8 mouse cellular contexts compared by ENCODE assay signal in the genomic region with DNA sequence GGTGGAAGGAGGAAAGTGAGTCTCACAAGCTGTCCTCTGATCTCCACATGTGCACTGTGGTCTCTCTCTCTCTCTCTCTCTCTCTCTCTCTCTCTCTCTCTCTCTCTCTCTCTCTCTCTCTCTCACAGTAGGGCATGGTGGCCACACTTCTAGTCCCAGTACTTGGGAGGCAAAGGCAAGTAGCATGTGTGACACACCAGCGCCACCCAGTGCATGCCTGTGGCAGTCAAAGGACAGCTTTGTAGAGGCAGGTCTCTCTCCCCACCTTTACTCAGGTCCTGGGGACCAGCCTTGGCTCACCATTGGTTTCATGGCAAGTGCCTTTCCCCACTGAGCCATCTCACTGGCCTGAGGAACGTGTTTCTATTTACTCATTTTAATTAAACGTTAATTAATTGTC. TPM values are rescaled to one million over a fixed set of nuclear protein-coding genes. Genes with fewer than 3 reads are reported as not detected.
DNase-seq lines count a peak whose midpoint lies in the region; ATAC-seq lines count a peak whose summit lies in the region.

No protein-coding gene starts in this region.

- peak; percentile 60 for ATAC-seq in megakaryocyte, adult 5-6 weeks (ENCODE audit: poor library complexity, severe bottlenecking)

- peak; percentile 73 for DNase-seq in embryo, embryonic 10 days (ENCODE audit: low spot score)
- no peak for DNase-seq in embryo, embryonic 9.5 days (ENCODE audit: extremely low spot score)
- DNase-seq in spleen, adult 18-20 months: peak; percentile 25 to 40
- DNase-seq in spleen, adult 12 weeks (ENCODE audit: low spot score): no peak
- DNase-seq in cerebellum, postnatal 14 days: peak; percentile 69 to 79
- peak; percentile 41 to 69 for DNase-seq in layer of hippocampus, adult 18-20 months (ENCODE audit: low spot score in 2 of 2)
- peak; percentile 71 to 77 for DNase-seq in thymus, postnatal 10 days (ENCODE audit: low spot score in 2 of 2)

RNA-seq across cellular contexts. Expression of a gene that starts 2.2 kb away (rescaled TPM):
- total RNA-seq in layer of hippocampus, adult 18-20 months (2021): under 1 TPM in 1 of 2 experiments, not detected in 1; 0.12 TPM
- total RNA-seq in megakaryocyte, adult 5-6 weeks (2015): not detected in 2 replicates
- total RNA-seq in megakaryocyte, adult 5-6 weeks (2017): not detected in 2 replicates

RNA-seq across cellular contexts. Expression of a gene that starts 29.4 kb away (rescaled TPM):
- total RNA-seq in layer of hippocampus, adult 18-20 months (2021): not detected
- total RNA-seq in megakaryocyte, adult 5-6 weeks (2015): 54.2 and 58.1 TPM in 2 replicates
- total RNA-seq in megakaryocyte, adult 5-6 weeks (2017): 60.7 and 63.3 TPM in 2 replicates

RNA-seq across cellular contexts. Expression of a gene that starts 44.3 kb away (rescaled TPM):
- 10 to 100 TPM; 94.5 to 95.9 TPM for total RNA-seq in layer of hippocampus, adult 18-20 months (2021)
- total RNA-seq in megakaryocyte, adult 5-6 weeks (2015): 30.3 and 37.4 TPM in 2 replicates
- total RNA-seq in megakaryocyte, adult 5-6 weeks (2017): 50.8 and 57.3 TPM in 2 replicates

Comparison
In these comparisons a context has a peak if more than half of its experiments do, and no peak if none do; other contexts are left out.
1. DNase-seq: peak in embryo, embryonic 10 days (single experiment), spleen, adult 18-20 months (2 of 2), cerebellum, postnatal 14 days (2 of 2), layer of hippocampus, adult 18-20 months (2 of 2) and thymus, postnatal 10 days (2 of 2); none in embryo, embryonic 9.5 days (single experiment) and spleen, adult 12 weeks (single experiment).
2. RNA of a gene that starts 29.4 kb away (total RNA-seq): 54.2 to 63.3 TPM in megakaryocyte, adult 5-6 weeks; not detected in layer of hippocampus, adult 18-20 months; every median in the first group is over 10 times any median in the second.